Mouse (Mus musculus) retina, postnatal 1 day (tissue): ENCODE measurements around the gene Gm45783.
"Not testable (repeated sequence)": the region's sequence is repeated elsewhere in the genome, so short reads cannot be mapped to it uniquely, and the experiment has no call there.

Experiments
- DNase-seq: peaks from one replicate; pipeline ENCODE4 v3.0.0-alpha.2; 2012

Gene Gm45783

GRCm38 (mm10) chr7:7374431-7374830 is at the start of gene Gm45783:
Gm45783 (minus strand) TSS chr7:7374573.
- DNase-seq, result not testable (repeated sequence)

DNA sequence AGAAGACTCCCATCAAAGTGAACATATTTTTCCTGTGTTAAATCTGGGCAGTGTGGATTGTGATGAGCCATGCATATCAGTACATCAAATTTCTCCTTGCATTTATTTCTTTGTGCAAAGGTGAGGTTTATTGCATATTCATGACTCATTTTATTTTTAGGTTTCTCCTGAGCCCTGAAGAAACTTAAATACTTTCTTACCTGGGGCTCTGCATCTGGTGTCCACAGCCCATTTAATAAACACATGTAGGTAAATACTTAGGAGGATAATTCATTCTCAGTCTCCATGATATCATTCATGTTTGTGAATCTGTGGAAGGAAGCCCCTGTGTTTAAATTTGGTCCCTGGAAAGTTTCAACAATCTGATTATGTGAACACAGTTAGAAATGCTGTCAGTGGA is 25.2 kb upstream of the Gm45783 start, which contains the start of gene Vmn2r31:
TSS of gene Vmn2r31 (minus strand) at position 101 of the 400 bp plus-strand sequence.
- DNase-seq, result not testable (repeated sequence)

DNA sequence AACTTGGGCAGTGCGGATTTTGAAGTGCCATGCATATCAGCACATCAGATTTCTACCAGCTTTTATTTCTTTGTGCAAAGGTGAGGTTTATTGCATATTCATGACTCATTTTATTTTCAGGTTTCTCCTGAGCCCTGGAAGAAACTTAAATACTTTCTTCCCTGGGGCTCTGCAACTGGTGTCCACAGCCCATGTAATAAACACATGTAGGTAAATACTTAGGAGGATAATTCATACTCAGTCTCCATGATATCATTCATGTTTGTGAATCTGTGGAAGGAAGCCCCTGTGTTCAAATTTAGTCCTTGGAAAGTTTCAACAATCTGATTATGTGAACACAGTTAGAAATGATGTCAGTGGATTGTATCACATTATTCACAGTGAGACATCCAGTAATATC is 36.9 kb downstream of the Gm45783 start, which contains the start of gene Vmn2r30:
TSS of gene Vmn2r30 (minus strand) at position 101 of the 400 bp plus-strand sequence.
- not testable (repeated sequence) for DNase-seq

GRCm38 (mm10) chr7:7295595-7295994 is 78.8 kb downstream of the Gm45783 start:
- DNase-seq, result peak; percentile 71
